Mouse (Mus musculus) intestine, embryonic 15.5 days (tissue): ENCODE data around the gene Rpl39l. TPM values are rescaled to one million over a fixed set of nuclear protein-coding genes. Genes with fewer than 3 reads are reported as not detected.
"Not testable (repeated sequence)": the region's sequence is repeated elsewhere in the genome, so short reads cannot be mapped to it uniquely, and the experiment has no call there.

ENCODE experiments used
- ATAC-seq: fragments of 200-750 bp; cut with Nextera tagmentation; 2 replicates; pipeline ENCODE4 v1.8.0; 2017; ENCODE audit warnings: moderate TSS enrichment, moderate library complexity
- H3K27ac ChIP-seq: fragments of 300-500 bp; sonication (generic); 2 replicates; pipeline ENCODE4 v1.5.1; 2015; ENCODE audit warnings: mild to moderate bottlenecking, inconsistent platforms
- H3K27me3 ChIP-seq: fragments of 300-500 bp; sonication (generic); replicated peaks from 2 replicates; pipeline ENCODE4 v1.6.1; 2015; ENCODE audit warnings: inconsistent platforms
- H3K36me3 ChIP-seq: fragments of 300-500 bp; sonication (generic); 2 replicates; pipeline ENCODE4 v1.6.1; 2015; ENCODE audit warnings: inconsistent platforms
- H3K4me1 ChIP-seq: fragments of 300-500 bp; sonication (generic); replicated peaks from 2 replicates; pipeline ENCODE4 v1.6.1; 2015; ENCODE audit warnings: inconsistent platforms
- H3K4me2 ChIP-seq: fragments of 300-500 bp; sonication (generic); replicated peaks from 2 replicates; pipeline ENCODE4 v1.6.1; 2015; ENCODE audit warnings: mild to moderate bottlenecking, inconsistent platforms
- H3K4me3 ChIP-seq: fragments of 300-500 bp; sonication (generic); replicated peaks from 2 replicates; pipeline ENCODE4 v1.5.1; 2015; ENCODE audit warnings: inconsistent platforms
- H3K9ac ChIP-seq: fragments of 300-500 bp; sonication (generic); 2 replicates; pipeline ENCODE4 v1.6.1; 2015; ENCODE audit warnings: inconsistent platforms
- H3K9me3 ChIP-seq: fragments of 300-500 bp; sonication (generic); 2 replicates; pipeline ENCODE4 v1.6.1; 2016; ENCODE audit warnings: inconsistent platforms
- WGBS: fragments of 180-500 bp; shearing (Covaris S2); methylation state at CpG from one replicate; pipeline ENCODE4 v1.1.7; 2015; 5-methylcytosine and 5-hydroxymethylcytosine counted together
- polyA plus RNA-seq: library from polyadenylated mRNA; unstranded; fragments of >200 nt; fragmentation: Nextera tagmentation; extraction: Ambion mirVana; gene quantifications from 2 replicates; pipeline ENCODE4 v1.2.1, GENCODE M21; 2015

Rpl39l gene
- polyA plus RNA-seq, 1 experiment from 2014 or later: not detected

GRCm38 (mm10) chr16:10216366-10216765, 46.3 kb downstream of the Rpl39l start:
- H3K27me3 ChIP-seq, ATAC-seq: not testable (repeated sequence)

GRCm38 (mm10) chr16:10217020-10217419, 47.0 kb downstream of the Rpl39l start:
- not testable (repeated sequence) for H3K27ac ChIP-seq, H3K4me3 ChIP-seq, H3K4me2 ChIP-seq, H3K27me3 ChIP-seq, H3K9ac ChIP-seq, H3K9me3 ChIP-seq, H3K4me1 ChIP-seq, ATAC-seq, H3K36me3 ChIP-seq
- WGBS: 86% methylated on average over 2 of the region's 2 CpGs

More at GRCm38 (mm10) chr16:10216366-10216765, 46.3 kb downstream of the Rpl39l start:
- not testable (repeated sequence) for H3K9me3 ChIP-seq, H3K4me1 ChIP-seq, H3K36me3 ChIP-seq, H3K4me3 ChIP-seq, H3K9ac ChIP-seq, H3K4me2 ChIP-seq, H3K27ac ChIP-seq
- WGBS: 93% methylated on average over 1 of the region's 1 CpGs

Other genes starting within 250 kb of the Rpl39l start
- gene Grin2a, start 174.7 kb upstream of the Rpl39l start, polyA plus RNA-seq: 0.18 and 0.34 TPM in 2 replicates
- gene Atf7ip2, start 22.5 kb downstream of the Rpl39l start, polyA plus RNA-seq: 0.83 and 0.93 TPM in 2 replicates
- 20.0 and 20.3 TPM in 2 replicates for gene Emp2, start 143.7 kb downstream of the Rpl39l start, polyA plus RNA-seq
- gene Tekt5, start 225.3 kb downstream of the Rpl39l start, polyA plus RNA-seq: 0.15 and 0.25 TPM in 2 replicates
- gene Nubp1, start 241.7 kb downstream of the Rpl39l start, polyA plus RNA-seq: 55.4 and 56.6 TPM in 2 replicates